ENCODE assay signal across 21 mouse cellular contexts in the genomic region with DNA sequence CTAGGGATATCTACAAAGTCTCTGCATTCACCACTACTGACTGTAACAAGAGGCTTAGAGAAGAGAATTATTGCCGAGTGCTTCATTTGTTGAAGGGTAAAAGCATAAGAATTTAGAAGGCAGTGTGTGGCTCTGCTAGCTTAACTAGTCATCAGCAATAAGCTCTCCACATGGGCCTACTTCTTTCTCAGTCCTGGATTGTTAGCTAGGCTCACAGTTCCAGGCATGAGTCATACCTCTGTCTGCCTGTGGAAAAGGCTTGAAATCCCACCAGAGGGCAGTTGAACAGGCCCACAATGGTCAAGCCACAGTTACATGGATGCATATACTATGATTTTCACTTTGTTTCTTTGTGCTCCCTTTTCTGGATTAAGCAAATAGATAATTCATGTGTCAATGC.
DNase-seq lines count a peak whose midpoint lies in the region; ATAC-seq and TF ChIP-seq lines count a peak whose summit lies in the region.
"Had no signal": no experiment of that assay in that cellular context is flagged by ENCODE, and none has a peak within 500 bp of the region (broad histone marks: within the 10 kb centered on the region; RNA-seq: fewer than 3 reads in every experiment).

No protein-coding gene starts in this region.

- no peaks in the 10 kb centered on the region for H3K27me3 ChIP-seq in Patski
- H3K27me3 ChIP-seq in heart, embryonic 12.5 days (replicated peaks) = no peaks in the 10 kb centered on the region
- no peaks in the 10 kb centered on the region for H3K27me3 ChIP-seq in limb, embryonic 10.5 days (ENCODE audit: low read depth, poor library complexity, severe bottlenecking)
- H3K27me3 ChIP-seq: embryonic facial prominence, embryonic 13.5 days; embryonic facial prominence, embryonic 15.5 days; forebrain, embryonic 12.5 days had no signal

- peak; percentile 2 to 3 for DNase-seq in right cerebral cortex, adult 2 months (ENCODE audit: low spot score in 2 of 2)
- no peak for DNase-seq in right cerebral cortex, postnatal 10 days (ENCODE audit: low spot score in 2 of 2)
- no peak for DNase-seq in Patski (ENCODE audit: low read depth, low spot score)
- DNase-seq in limb, embryonic 10.5 days (ENCODE audit: low spot score) = no peak
- DNase-seq: adrenal gland, adult 2 months; adrenal gland, postnatal 10 days; adrenal gland, postnatal 25 days; cerebellum, adult 11-12 months; cerebellum, adult 2 months; cerebellum, adult 9-11 months; cerebellum, postnatal 14 days; cerebellum, postnatal 36 days; embryo, embryonic 11 days had no signal

- H3K27ac ChIP-seq in heart, embryonic 12.5 days (ENCODE audit: poor library complexity, severe bottlenecking) = no peak overlapping the region
- H3K27ac ChIP-seq in limb, embryonic 10.5 days = no peak overlapping the region
- H3K27ac ChIP-seq: embryonic facial prominence, embryonic 13.5 days; embryonic facial prominence, embryonic 15.5 days; forebrain, embryonic 10.5 days; forebrain, embryonic 12.5 days had no signal

- CTCF ChIA-PET in Patski (lab: Charles Lee) = interaction anchor here (1.2 to 1.6 kb wide), 2 partner anchors 16 to 26 kb away, joined by 3 read pairs; no protein-coding TSS in a partner anchor

- TF ChIP-seq CTCF in Patski (IDR thresholded peaks at IDR 0.05) = no peak

- POLR2A ChIA-PET in Patski (lab: Charles Lee) = no interaction called here

- H3K4me3 ChIP-seq in heart, embryonic 12.5 days = no peak overlapping the region
- no peak overlapping the region for H3K4me3 ChIP-seq in limb, embryonic 10.5 days
- H3K4me3 ChIP-seq: embryonic facial prominence, embryonic 13.5 days; embryonic facial prominence, embryonic 15.5 days; erythroblast, embryonic 14.5 days; forebrain, embryonic 10.5 days; forebrain, embryonic 12.5 days had no signal

- H3K9me3 ChIP-seq in heart, embryonic 12.5 days (replicated peaks) = no peaks in the 10 kb centered on the region
- H3K9me3 ChIP-seq in limb, embryonic 10.5 days (replicated peaks) = no peaks in the 10 kb centered on the region
- H3K9me3 ChIP-seq: embryonic facial prominence, embryonic 13.5 days; embryonic facial prominence, embryonic 15.5 days; forebrain, embryonic 10.5 days; forebrain, embryonic 12.5 days had no signal

- no peaks in the 10 kb centered on the region for H3K36me3 ChIP-seq in heart, embryonic 12.5 days
- H3K36me3 ChIP-seq in limb, embryonic 10.5 days = no peaks in the 10 kb centered on the region
- H3K36me3 ChIP-seq: embryonic facial prominence, embryonic 13.5 days; embryonic facial prominence, embryonic 15.5 days; forebrain, embryonic 10.5 days; forebrain, embryonic 12.5 days had no signal

- in situ Hi-C loops in Patski (cut with MboI; ENCODE audit: low pct_unique_long_range_greater_than_20kb) = no loop called here

- H3K9ac ChIP-seq in heart, embryonic 12.5 days = no peak overlapping the region
- H3K9ac ChIP-seq: embryonic facial prominence, embryonic 13.5 days; embryonic facial prominence, embryonic 15.5 days; forebrain, embryonic 12.5 days had no signal

- H3K4me2 ChIP-seq in heart, embryonic 12.5 days = no peak overlapping the region
- H3K4me2 ChIP-seq: embryonic facial prominence, embryonic 13.5 days; embryonic facial prominence, embryonic 15.5 days; forebrain, embryonic 12.5 days had no signal

- peak; percentile 90 for ATAC-seq in Patski
- ATAC-seq in heart, embryonic 12.5 days (ENCODE audit: insufficient number of reproducible peaks, low FRiP score) = no peak
- ATAC-seq: forebrain, embryonic 14.5 days; forebrain, embryonic 16.5 days had no signal

- WGBS in heart, embryonic 12.5 days = 83% methylated on average over 1 of the region's 1 CpGs
- 94% methylated on average over 1 of the region's 1 CpGs for WGBS in limb, embryonic 10.5 days

- H3K4me1 ChIP-seq in heart, embryonic 12.5 days (replicated peaks) = no peaks in the 10 kb centered on the region
- H3K4me1 ChIP-seq in limb, embryonic 10.5 days = no peaks in the 10 kb centered on the region
- H3K4me1 ChIP-seq: embryonic facial prominence, embryonic 13.5 days; embryonic facial prominence, embryonic 15.5 days; forebrain, embryonic 10.5 days; forebrain, embryonic 12.5 days had no signal

Comparison
In these comparisons a context has a peak if more than half of its experiments do, and no peak if none do; other contexts are left out.
1. DNase-seq: peak in right cerebral cortex, adult 2 months (2 of 2); none in right cerebral cortex, postnatal 10 days (0 of 2), Patski (single experiment) and limb, embryonic 10.5 days (single experiment).